Mouse (Mus musculus) adrenal gland, adult 18-20 months (tissue): ENCODE measurements at regions not wholly inside any gene's neighbourhood (a gene's known extent, or its start where the extent isn't known, plus 50 kb on each side); places are given as distances from the start of the nearest gene placed in this dataset.

ENCODE experiments used
- DNase-seq, 2 experiments: peaks; one replicate each; pipeline ENCODE4 v3.0.0; 2021 to 2022; ENCODE audit warnings: low spot score in 2 of 2

GRCm38 (mm10) chr14:72783248-72783647 is 73.4 kb upstream of the Fndc3a start:
- DNase-seq: no peak

DNA sequence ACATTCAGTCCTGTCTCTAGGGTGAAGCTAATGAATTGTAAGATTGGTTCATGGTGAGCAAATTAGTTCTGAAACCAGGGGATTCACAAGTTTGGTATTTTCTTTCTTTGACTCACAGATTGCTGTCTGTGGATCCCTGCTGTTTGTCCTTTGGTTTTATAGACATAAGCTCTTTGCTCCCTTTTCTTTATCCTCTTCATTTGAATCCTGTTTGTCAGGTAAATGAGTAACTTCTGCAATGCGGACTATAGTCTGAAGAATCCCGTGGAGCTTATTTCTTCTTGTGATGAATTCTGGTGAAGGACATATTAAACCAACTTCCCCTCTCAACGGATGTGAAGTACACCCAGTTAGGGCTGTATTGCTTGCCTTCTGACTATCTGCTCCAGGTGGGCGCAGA is 69.6 kb upstream of the Fndc3a start:
- DNase-seq: no peak

DNA sequence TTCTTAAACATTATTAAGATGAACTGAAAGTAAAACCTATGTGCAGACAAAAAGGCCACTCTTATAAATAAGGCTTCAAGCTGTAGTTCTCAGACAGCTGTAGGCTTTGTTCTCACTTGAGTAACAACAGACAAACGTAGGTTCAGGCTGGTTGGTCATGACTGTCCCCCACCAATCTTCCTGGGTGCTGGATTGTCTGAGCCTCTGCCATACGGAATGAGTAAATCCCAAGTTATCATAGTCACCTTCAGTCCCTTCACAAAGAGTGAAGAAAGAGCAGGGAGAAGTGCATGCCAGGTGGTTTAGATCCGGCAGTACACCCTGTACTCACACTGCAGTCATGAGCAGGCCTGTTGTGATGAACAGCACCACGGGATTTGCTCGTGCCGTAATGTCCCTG is 69.0 kb upstream of the Fndc3a start:
- no peak for DNase-seq

GRCm38 (mm10) chr14:72777927-72778560 is 68.2 kb upstream of the Fndc3a start:
- DNase-seq: no peak

GRCm38 (mm10) chr14:72770237-72770636 is 60.4 kb upstream of the Fndc3a start:
- DNase-seq: no peak

- DNase-seq: no peak
These were observed 50.3 kb upstream of the Fndc3a start for GRCm38 (mm10) chr14:72760123-72760522.
